Mouse (Mus musculus) heart, embryonic 14.5 days (tissue): ENCODE results near the gene Hoxd4. TPM values are rescaled to one million over a fixed set of nuclear protein-coding genes. Genes with fewer than 3 reads are reported as not detected.
A peak's percentile ranks its signal among the peaks of the same experiment; 100 is the strongest.

Source experiments
- ATAC-seq: fragments of 200-750 bp; cut with Nextera tagmentation; 2 replicates; pipeline ENCODE4 v1.8.0; 2017; ENCODE audit warnings: low read depth, moderate TSS enrichment; ENCODE audit not compliant: insufficient number of reproducible peaks, insufficient read depth, low FRiP score
- H3K27ac ChIP-seq, 2 experiments: fragments of 200-500 bp in 1 of 2; fragments of 300-500 bp in 1 of 2; sonication (generic) in 1 of 2; replicated peaks in 1 of 2; 2 replicates each; pipeline ENCODE4 v1.5.1; 2012 to 2014; ENCODE audit warnings: low read depth in 2 of 2, low read length in 2 of 2, control low read depth in 1 of 2, mild to moderate bottlenecking in 1 of 2, mixed read lengths in 1 of 2; ENCODE audit not compliant: control insufficient read depth in 1 of 2, insufficient read depth in 1 of 2
- H3K27me3 ChIP-seq: fragments of 300-500 bp; sonication (generic); 2 replicates; pipeline ENCODE4 v1.6.1; 2014; ENCODE audit warnings: mild to moderate bottlenecking, low read length, control low read depth; ENCODE audit not compliant: control insufficient read depth, insufficient read depth
- H3K36me3 ChIP-seq: fragments of 300-500 bp; sonication (generic); 2 replicates; pipeline ENCODE4 v1.6.1; 2014; ENCODE audit warnings: mild to moderate bottlenecking, control low read depth, low read length, mixed read lengths; ENCODE audit not compliant: control insufficient read depth, insufficient read depth
- H3K4me1 ChIP-seq, 2 experiments: fragments of 200-500 bp in 1 of 2; fragments of 300-500 bp in 1 of 2; sonication (generic) in 1 of 2; 2 replicates each; pipeline ENCODE4 v1.6.1; 2012 to 2014; ENCODE audit warnings: low read length in 2 of 2, control low read depth in 1 of 2, mixed read lengths in 1 of 2; ENCODE audit not compliant: control insufficient read depth in 2 of 2, insufficient read depth in 2 of 2
- H3K4me2 ChIP-seq: fragments of 300-500 bp; sonication (generic); 2 replicates; pipeline ENCODE4 v1.6.1; 2014; ENCODE audit warnings: mild to moderate bottlenecking, low read length
- H3K4me3 ChIP-seq, 2 experiments: fragments of 200-500 bp in 1 of 2; fragments of 300-500 bp in 1 of 2; sonication (generic) in 1 of 2; 2 replicates each; pipeline ENCODE4 v1.5.1; 2012 to 2014; ENCODE audit warnings: low read length in 2 of 2, mild to moderate bottlenecking in 2 of 2, control low read depth in 1 of 2, low read depth in 1 of 2, moderate library complexity in 1 of 2; ENCODE audit not compliant: control insufficient read depth in 1 of 2, insufficient read depth in 1 of 2
- H3K9ac ChIP-seq: fragments of 300-500 bp; sonication (generic); 2 replicates; pipeline ENCODE4 v1.6.1; 2014; ENCODE audit warnings: mild to moderate bottlenecking, low read length
- H3K9me3 ChIP-seq: fragments of 300-500 bp; sonication (generic); 2 replicates; pipeline ENCODE4 v1.6.1; 2016; ENCODE audit warnings: low read length, control low read depth; ENCODE audit not compliant: control insufficient read depth
- WGBS: fragments of 180-500 bp; shearing (Covaris S2); extraction: QIAGEN DNeasy Blood & Tissue Kit; methylation state at CpG from one replicate; pipeline ENCODE4 v1.1.7; 2014; 5-methylcytosine and 5-hydroxymethylcytosine counted together
- polyA plus RNA-seq: library from polyadenylated mRNA; unstranded; fragments of >200 nt; fragmentation: Nextera tagmentation; extraction: Ambion mirVana; gene quantifications from 2 replicates; pipeline ENCODE4 v1.2.1, GENCODE M21; 2014

The Hoxd4 gene
- polyA plus RNA-seq, 1 experiment from 2014 or later = 0.34 TPM

DNA sequence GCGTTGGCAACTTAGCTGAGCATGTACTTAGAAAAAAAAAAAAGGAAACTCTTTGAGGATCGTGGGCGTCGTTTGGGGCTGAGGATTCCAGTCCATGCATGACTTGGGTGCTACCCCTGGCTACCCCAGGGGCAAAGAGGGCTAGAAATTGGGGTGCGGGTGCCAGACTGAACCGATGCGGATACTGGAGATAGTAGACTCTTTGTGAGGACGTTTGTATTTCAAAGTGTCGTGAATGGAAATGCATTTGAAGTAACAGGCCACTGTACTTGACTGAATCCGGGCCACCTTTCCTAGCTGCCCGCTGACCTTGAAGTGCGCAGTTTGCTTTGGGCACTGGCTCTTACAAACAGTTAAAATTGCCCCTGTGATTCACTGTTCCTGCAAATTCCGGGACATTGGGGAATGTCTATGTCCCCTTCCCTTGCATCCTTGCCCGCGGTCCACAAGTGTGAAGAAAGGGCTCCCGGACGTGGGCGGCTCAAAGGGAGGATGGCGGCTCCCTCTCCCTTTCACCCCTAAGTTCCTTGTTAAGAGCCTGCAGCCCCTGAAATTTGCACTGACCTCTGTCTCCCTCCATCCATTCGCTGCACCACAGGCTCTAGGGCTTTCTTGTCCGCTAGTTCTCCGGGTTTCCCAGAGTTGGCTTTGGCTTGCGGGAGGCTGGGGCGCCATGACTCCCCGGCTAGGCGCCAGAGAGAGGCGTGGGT, 24.6 kb upstream of the Hoxd4 start:
- peaks cover 98% of the 10 kb centered on the region for H3K27me3 ChIP-seq
- H3K4me3 ChIP-seq = no peak overlapping the region
- peaks cover 0 to 3% of the 10 kb centered on the region in 2 experiments; a peak in 2 of 4 replicates for H3K4me1 ChIP-seq
- H3K9me3 ChIP-seq = no peaks in the 10 kb centered on the region
- no peak overlapping the region for H3K27ac ChIP-seq
- H3K36me3 ChIP-seq = no peaks in the 10 kb centered on the region
- no peak overlapping the region for H3K9ac ChIP-seq
- H3K4me2 ChIP-seq = no peak overlapping the region
- 1% methylated on average over 27 of the region's 27 CpGs for WGBS
- ATAC-seq = no peak

- no peak for ATAC-seq
- 2% methylated on average over 31 of the region's 31 CpGs for WGBS
- Histone ChIP-seq H3K4me1 (no peaks in the 10 kb centered on the region; a peak in 2 of 4 replicates), H3K9me3 (no peaks in the 10 kb centered on the region), H3K9ac (no peak overlapping the region), H3K4me3 (no peak overlapping the region), H3K27me3 (peaks cover 98% of the 10 kb centered on the region), H3K27ac (no peak overlapping the region), H3K36me3 (no peaks in the 10 kb centered on the region), H3K4me2 (no peak overlapping the region)
Measured at GRCm38 (mm10) chr2:74687698-74688555, 23.8 kb upstream of the Hoxd4 start.

DNA sequence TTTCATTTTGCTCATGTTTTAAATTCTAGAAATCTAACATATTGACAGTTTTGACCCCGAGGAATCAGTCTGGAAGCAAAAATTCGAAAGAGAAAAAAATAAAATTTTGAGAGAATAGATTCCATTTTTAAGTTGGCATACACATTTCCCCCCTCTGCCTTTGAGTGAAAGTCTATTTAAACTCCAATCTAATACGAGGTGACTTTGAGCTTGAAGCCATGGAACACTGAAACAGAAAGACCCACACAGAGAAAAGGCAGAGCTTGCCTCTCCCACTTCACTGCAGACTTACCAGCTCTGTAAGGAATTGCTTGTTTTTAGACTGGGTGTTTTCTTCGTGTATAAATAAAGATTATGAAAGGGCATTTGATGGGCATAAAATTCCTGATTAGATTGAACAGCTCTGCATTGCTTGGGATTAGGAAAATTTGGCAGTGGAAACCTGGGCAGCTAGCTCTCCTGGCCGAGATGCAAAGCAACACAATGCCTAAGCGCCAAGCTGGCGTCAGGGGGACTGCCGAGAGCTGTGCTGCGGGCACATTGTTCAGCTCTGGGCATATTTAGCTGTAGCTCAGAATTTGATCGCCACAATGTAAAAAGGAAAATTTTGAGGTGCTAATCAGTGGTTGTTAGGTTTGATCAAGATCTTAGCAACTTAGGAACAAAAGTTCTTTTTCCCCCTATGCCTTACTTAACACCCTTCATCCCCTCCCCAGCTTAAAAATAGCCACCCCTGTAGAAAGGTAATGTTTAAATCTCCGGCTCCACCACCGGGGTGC, 22.7 kb upstream of the Hoxd4 start:
- Histone ChIP-seq H3K9ac (no peak overlapping the region), H3K4me2 (no peak overlapping the region), H3K27ac (no peak overlapping the region), H3K4me3 (no peak overlapping the region), H3K4me1 (no peaks in the 10 kb centered on the region; a peak in 1 of 4 replicates), H3K9me3 (no peaks in the 10 kb centered on the region), H3K27me3 (peaks cover 98% of the 10 kb centered on the region), H3K36me3 (no peaks in the 10 kb centered on the region)
- ATAC-seq = no peak
- WGBS = 3% methylated on average over 12 of the region's 12 CpGs

- Histone ChIP-seq H3K9ac (no peak overlapping the region), H3K27me3 (peaks cover 98% of the 10 kb centered on the region), H3K4me1 (no peaks in the 10 kb centered on the region; a peak in 1 of 4 replicates), H3K9me3 (no peaks in the 10 kb centered on the region), H3K4me2 (no peak overlapping the region), H3K36me3 (no peaks in the 10 kb centered on the region), H3K27ac (no peak overlapping the region), H3K4me3 (no peak overlapping the region)
- 1% methylated on average over 24 of the region's 24 CpGs for WGBS
- ATAC-seq = no peak
Measured at GRCm38 (mm10) chr2:74689574-74690337, 22.0 kb upstream of the Hoxd4 start.

DNA sequence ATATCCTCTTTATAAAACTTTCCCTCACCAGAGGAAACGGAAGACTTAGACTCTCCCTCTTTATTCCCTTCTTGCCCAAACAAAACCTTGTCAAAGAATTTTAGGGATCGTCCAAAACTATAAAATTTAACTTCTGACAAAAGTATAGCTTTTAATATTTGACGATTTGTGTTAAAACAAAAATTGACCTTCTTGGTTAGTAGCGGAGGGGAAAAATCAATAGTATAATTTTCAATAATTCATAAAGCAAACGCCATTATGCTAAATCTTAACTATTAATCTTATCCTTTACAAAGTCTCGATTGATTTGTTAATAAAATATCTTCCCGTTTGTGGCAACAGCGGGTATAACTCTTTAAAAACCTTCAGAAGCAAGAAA, 21.4 kb upstream of the Hoxd4 start:
- H3K9me3 ChIP-seq = no peaks in the 10 kb centered on the region
- H3K4me1 ChIP-seq = no peaks in the 10 kb centered on the region; a peak in 1 of 4 replicates
- H3K27ac ChIP-seq = no peak overlapping the region
- ATAC-seq = no peak
- H3K27me3 ChIP-seq = peaks cover 98% of the 10 kb centered on the region
- no peak overlapping the region for H3K9ac ChIP-seq
- 4% methylated on average over 8 of the region's 8 CpGs for WGBS
- no peak overlapping the region for H3K4me3 ChIP-seq
- H3K4me2 ChIP-seq = no peak overlapping the region
- no peaks in the 10 kb centered on the region for H3K36me3 ChIP-seq

- Histone ChIP-seq H3K36me3 (no peaks in the 10 kb centered on the region), H3K4me1 (no peaks in the 10 kb centered on the region; a peak in 1 of 4 replicates), H3K4me3 (0 out of 4 replicates have a peak within 1 kb of the TSS, but pooled peaks of 1 of the 2 experiments have one; percentile 17), H3K27ac (no peak within 1 kb of the TSS), H3K27me3 (peaks cover 99% of the 10 kb centered on the region), H3K9me3 (no peaks in the 10 kb centered on the region), H3K9ac (no peak within 1 kb of the TSS), H3K4me2 (0 out of 2 replicates have a peak within 1 kb of the TSS, but pooled peaks have one; percentile 5)
- WGBS = 2% methylated on average over 56 of the region's 56 CpGs
- ATAC-seq = 0 out of 2 replicates have a peak, but pooled peaks have one; percentile 31
Measured at GRCm38 (mm10) chr2:74691022-74691951, 20.4 kb upstream of the Hoxd4 start, which contains the start of gene Hoxd10. Gene Hoxd10 (plus strand): TSS chr2:74691924.
